Mouse (Mus musculus): Measurements from ENCODE around the gene H2-T3. TPM values are rescaled to one million over a fixed set of nuclear protein-coding genes. Genes with fewer than 3 reads are reported as not detected.
"Not testable (repeated sequence)": the region's sequence is repeated elsewhere in the genome, so short reads cannot be mapped to it uniquely, and the experiment has no call there.

H2-T3 gene
- total and polyA plus RNA-seq, 2 experiments from 2014 or later: not detected

GRCm38 (mm10) chr17:36145111-36145860 lies 44.8 kb downstream of the H2-T3 start:
- 2% methylated on average over 65 of the region's 78 CpGs for WGBS
- TF ChIP-seq CTCF (IDR thresholded peaks at IDR 0.05; ENCODE audit: low read depth): no peak
- no peak for TF ChIP-seq EP300 (IDR thresholded peaks at IDR 0.05; ENCODE audit: low read depth)
- Histone ChIP-seq H3K9me3 (replicated peaks; ENCODE audit: control insufficient read depth, low read length) (no peaks in the 10 kb centered on the region), H3K36me3 (replicated peaks; ENCODE audit: control insufficient read depth, insufficient read depth, low read length) (no peaks in the 10 kb centered on the region), H3K4me2 (ENCODE audit: low read depth, low read length) (peak overlapping the region; percentile 61), H3K27ac (ENCODE audit: low read depth) (no peak overlapping the region), H3K9ac (replicated peaks; ENCODE audit: low read depth, low read length) (no peak overlapping the region), H3K27me3 (ENCODE audit: control insufficient read depth, insufficient read depth, low read length) (peaks cover 55% of the 10 kb centered on the region), H3K4me3 (ENCODE audit: low read depth, low read length) (peak overlapping the region; percentile 44), H3K4me1 (ENCODE audit: control insufficient read depth, insufficient read depth) (no peaks in the 10 kb centered on the region)
- DNase-seq (ENCODE audit: low spot score) (no peak), ATAC-seq (ENCODE audit: insufficient read depth, low read depth) (no peak)

DNA sequence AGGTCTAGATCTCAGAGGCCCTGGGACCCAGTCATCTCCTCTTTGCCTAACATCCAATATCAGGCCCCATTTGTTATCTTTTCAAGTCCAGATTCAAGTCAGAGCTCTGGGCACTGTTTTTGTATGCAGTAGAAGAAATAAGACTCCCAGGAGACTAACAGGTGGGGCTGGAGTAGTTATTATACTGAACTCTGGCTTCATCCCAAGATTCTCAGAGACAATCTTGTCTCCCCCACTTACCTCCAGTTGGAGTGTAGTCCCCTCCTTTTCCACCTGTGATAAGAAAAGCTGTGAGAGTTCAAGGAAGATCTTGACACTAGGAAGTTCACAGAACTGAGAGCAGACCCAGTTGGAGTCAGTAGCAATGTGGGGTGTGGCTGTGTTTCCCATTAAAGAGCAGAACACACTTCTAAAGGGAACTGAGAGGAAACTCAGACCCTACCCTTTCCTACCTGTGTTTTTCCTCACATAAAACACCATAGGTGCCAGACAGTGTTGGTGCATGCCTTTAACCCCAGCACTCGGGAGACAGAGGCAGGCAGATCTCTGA lies 53.7 kb downstream of the H2-T3 start:
- H3K9ac ChIP-seq (replicated peaks; ENCODE audit: low read depth, low read length); H3K4me3 ChIP-seq (ENCODE audit: low read depth, low read length); H3K4me1 ChIP-seq (ENCODE audit: control insufficient read depth, insufficient read depth); H3K36me3 ChIP-seq (replicated peaks; ENCODE audit: control insufficient read depth, insufficient read depth, low read length); ATAC-seq (ENCODE audit: insufficient read depth, low read depth); H3K9me3 ChIP-seq (replicated peaks; ENCODE audit: control insufficient read depth, low read length); H3K4me2 ChIP-seq (ENCODE audit: low read depth, low read length); DNase-seq (ENCODE audit: low spot score); H3K27ac ChIP-seq (ENCODE audit: low read depth): not testable (repeated sequence)
- 0 out of 2 replicates have a peak, but pooled peaks cover 14% of the 10 kb centered on the region for H3K27me3 ChIP-seq (ENCODE audit: control insufficient read depth, insufficient read depth, low read length)
- 54% methylated on average over 1 of the region's 1 CpGs for WGBS

Other genes starting within 250 kb of the H2-T3 start
- 44.0 and 47.0 TPM in 2 replicates for gene Abcf1, start 220.5 kb downstream of the H2-T3 start, total RNA-seq (2014; rRNA removed; ENCODE audit: low replicate concordance)
- 68.5 and 74.5 TPM in 2 replicates for gene Abcf1, start 220.5 kb downstream of the H2-T3 start, polyA plus RNA-seq (2015; fragmentation: Nextera tagmentation; extraction: Ambion mirVana)
- gene Gnl1, start 210.4 kb downstream of the H2-T3 start, total RNA-seq (2014; rRNA removed; ENCODE audit: low replicate concordance): 18.7 and 27.2 TPM in 2 replicates
- 26.2 and 30.0 TPM in 2 replicates for gene Gnl1, start 210.4 kb downstream of the H2-T3 start, polyA plus RNA-seq (2015; fragmentation: Nextera tagmentation; extraction: Ambion mirVana)
- gene Prr3, start 210.1 kb downstream of the H2-T3 start, total RNA-seq (2014; rRNA removed; ENCODE audit: low replicate concordance): 0.61 and 20.4 TPM in 2 replicates
- 6.7 and 8.6 TPM in 2 replicates for gene Prr3, start 210.1 kb downstream of the H2-T3 start, polyA plus RNA-seq (2015; fragmentation: Nextera tagmentation; extraction: Ambion mirVana)
- 6.2 TPM in 1 of 2 replicates, not detected in the other for gene H2-T24, start 169.7 kb downstream of the H2-T3 start, total RNA-seq (2014; rRNA removed; ENCODE audit: low replicate concordance)
- gene H2-T24, start 169.7 kb downstream of the H2-T3 start, polyA plus RNA-seq (2015; fragmentation: Nextera tagmentation; extraction: Ambion mirVana): 1.8 TPM in 2 replicates
- 19.2 and 34.8 TPM in 2 replicates for gene H2-T23, start 157.4 kb downstream of the H2-T3 start, total RNA-seq (2014; rRNA removed; ENCODE audit: low replicate concordance)
- gene H2-T23, start 157.4 kb downstream of the H2-T3 start, polyA plus RNA-seq (2015; fragmentation: Nextera tagmentation; extraction: Ambion mirVana): 10.3 and 10.8 TPM in 2 replicates
- 17.4 and 19.6 TPM in 2 replicates for gene H2-T22, start 147.5 kb downstream of the H2-T3 start, total RNA-seq (2014; rRNA removed; ENCODE audit: low replicate concordance)
- 8.2 and 8.4 TPM in 2 replicates for gene H2-T22, start 147.5 kb downstream of the H2-T3 start, polyA plus RNA-seq (2015; fragmentation: Nextera tagmentation; extraction: Ambion mirVana)
- not detected in 2 replicates for gene Gm6034, start 147.3 kb downstream of the H2-T3 start, total RNA-seq (2014; rRNA removed; ENCODE audit: low replicate concordance)
- not detected in 2 replicates for gene Gm6034, start 147.3 kb downstream of the H2-T3 start, polyA plus RNA-seq (2015; fragmentation: Nextera tagmentation; extraction: Ambion mirVana)
- gene Gm11127, start 131.9 kb downstream of the H2-T3 start, total RNA-seq (2014; rRNA removed; ENCODE audit: low replicate concordance): not detected in 2 replicates
- not detected in 2 replicates for gene Gm11127, start 131.9 kb downstream of the H2-T3 start, polyA plus RNA-seq (2015; fragmentation: Nextera tagmentation; extraction: Ambion mirVana)
- 0.35 TPM in 1 of 2 replicates, not detected in the other for gene Gm19684, start 68.6 kb downstream of the H2-T3 start, total RNA-seq (2014; rRNA removed; ENCODE audit: low replicate concordance)
- not detected in 2 replicates for gene Gm19684, start 68.6 kb downstream of the H2-T3 start, polyA plus RNA-seq (2015; fragmentation: Nextera tagmentation; extraction: Ambion mirVana)
- not detected in 2 replicates for gene Gm7030, start 60.9 kb downstream of the H2-T3 start, total RNA-seq (2014; rRNA removed; ENCODE audit: low replicate concordance)
- not detected in 2 replicates for gene Gm7030, start 60.9 kb downstream of the H2-T3 start, polyA plus RNA-seq (2015; fragmentation: Nextera tagmentation; extraction: Ambion mirVana)
- not detected in 2 replicates for gene Gm8909, start 21.8 kb downstream of the H2-T3 start, total RNA-seq (2014; rRNA removed; ENCODE audit: low replicate concordance)
- not detected in 2 replicates for gene Gm8909, start 21.8 kb downstream of the H2-T3 start, polyA plus RNA-seq (2015; fragmentation: Nextera tagmentation; extraction: Ambion mirVana)
- 5.5 and 28.3 TPM in 2 replicates for gene Rpp21, start 67.8 kb upstream of the H2-T3 start, total RNA-seq (2014; rRNA removed; ENCODE audit: low replicate concordance)
- 89.0 and 97.8 TPM in 2 replicates for gene Rpp21, start 67.8 kb upstream of the H2-T3 start, polyA plus RNA-seq (2015; fragmentation: Nextera tagmentation; extraction: Ambion mirVana)
- gene Trim39, start 82.0 kb upstream of the H2-T3 start, total RNA-seq (2014; rRNA removed; ENCODE audit: low replicate concordance): 7.4 and 14.3 TPM in 2 replicates
- gene Trim39, start 82.0 kb upstream of the H2-T3 start, polyA plus RNA-seq (2015; fragmentation: Nextera tagmentation; extraction: Ambion mirVana): 4.8 and 5.1 TPM in 2 replicates
- not detected in 2 replicates for gene H2-M10.2, start 96.2 kb upstream of the H2-T3 start, total RNA-seq (2014; rRNA removed; ENCODE audit: low replicate concordance)
- not detected in 2 replicates for gene H2-M10.2, start 96.2 kb upstream of the H2-T3 start, polyA plus RNA-seq (2015; fragmentation: Nextera tagmentation; extraction: Ambion mirVana)
- not detected in 2 replicates for gene H2-M10.1, start 135.9 kb upstream of the H2-T3 start, total RNA-seq (2014; rRNA removed; ENCODE audit: low replicate concordance)
- gene H2-M10.1, start 135.9 kb upstream of the H2-T3 start, polyA plus RNA-seq (2015; fragmentation: Nextera tagmentation; extraction: Ambion mirVana): not detected in 2 replicates
- gene H2-M10.3, start 178.1 kb upstream of the H2-T3 start, total RNA-seq (2014; rRNA removed; ENCODE audit: low replicate concordance): not detected in 2 replicates
- not detected in 2 replicates for gene H2-M10.3, start 178.1 kb upstream of the H2-T3 start, polyA plus RNA-seq (2015; fragmentation: Nextera tagmentation; extraction: Ambion mirVana)